Mouse (Mus musculus) ovary, adult 18-20 months (tissue): ENCODE results near the gene Rhd.

Experiments used
- DNase-seq: peaks from one replicate; pipeline ENCODE4 v3.0.0; 2022; ENCODE audit warnings: low spot score, mixed read lengths

Gene Rhd

DNA sequence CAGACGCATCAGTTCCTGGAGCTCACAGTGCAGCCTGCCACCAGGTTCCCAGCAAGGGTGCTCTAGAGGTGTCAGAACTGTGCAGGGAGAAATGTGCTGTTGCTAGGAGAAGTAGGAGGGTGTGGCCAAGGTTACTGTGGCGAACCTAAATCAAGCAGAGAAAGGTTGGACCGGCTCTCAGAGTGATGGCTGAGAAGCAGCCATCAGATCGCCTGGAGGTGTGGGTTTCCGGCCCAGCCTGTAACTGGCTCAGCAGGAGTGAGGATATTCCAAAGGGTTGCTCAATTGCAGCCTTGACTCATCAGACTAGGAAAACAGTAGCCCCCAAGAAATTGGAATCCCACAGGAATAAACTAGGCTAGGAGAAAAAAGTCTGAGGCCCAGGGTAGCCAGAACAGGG is 7.8 kb upstream of the Rhd start:
- DNase-seq = no peak

GRCm38 (mm10) chr4:134858494-134858893 is 5.8 kb upstream of the Rhd start:
- DNase-seq = no peak

GRCm38 (mm10) chr4:134861884-134862283 is 2.5 kb upstream of the Rhd start:
- no peak for DNase-seq

GRCm38 (mm10) chr4:134862996-134863395 is 1.3 kb upstream of the Rhd start:
- no peak for DNase-seq

GRCm38 (mm10) chr4:134865340-134865739 is 1.0 kb downstream of the Rhd start:
- DNase-seq = no peak

- DNase-seq = no peak
Observed at GRCm38 (mm10) chr4:134865789-134866188, 1.5 kb downstream of the Rhd start.

GRCm38 (mm10) chr4:134867213-134867612 is 2.9 kb downstream of the Rhd start:
- DNase-seq = no peak

GRCm38 (mm10) chr4:134867661-134868060 is 3.3 kb downstream of the Rhd start:
- no peak for DNase-seq

DNA sequence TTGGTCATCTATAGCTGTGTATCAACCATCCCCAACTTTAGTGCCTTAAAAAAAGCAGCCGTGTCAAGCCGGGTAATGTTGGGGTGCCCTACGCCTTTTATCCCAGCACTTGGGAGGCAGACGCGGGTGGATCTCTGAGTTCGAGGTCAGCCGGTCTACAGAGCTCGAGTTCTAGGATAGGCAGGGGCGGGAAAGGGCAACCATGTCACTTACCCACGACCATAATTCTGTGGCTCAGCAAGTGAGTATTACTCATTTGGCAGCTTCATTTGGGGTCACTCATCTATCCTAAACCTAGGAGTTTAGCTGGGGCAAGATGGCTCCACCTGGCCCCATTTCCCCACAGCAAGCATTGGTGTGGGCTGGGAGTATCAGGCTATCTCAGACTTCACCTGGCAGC is 3.7 kb downstream of the Rhd start:
- no peak for DNase-seq

GRCm38 (mm10) chr4:134868490-134868889 is 4.2 kb downstream of the Rhd start:
- DNase-seq = no peak

DNA sequence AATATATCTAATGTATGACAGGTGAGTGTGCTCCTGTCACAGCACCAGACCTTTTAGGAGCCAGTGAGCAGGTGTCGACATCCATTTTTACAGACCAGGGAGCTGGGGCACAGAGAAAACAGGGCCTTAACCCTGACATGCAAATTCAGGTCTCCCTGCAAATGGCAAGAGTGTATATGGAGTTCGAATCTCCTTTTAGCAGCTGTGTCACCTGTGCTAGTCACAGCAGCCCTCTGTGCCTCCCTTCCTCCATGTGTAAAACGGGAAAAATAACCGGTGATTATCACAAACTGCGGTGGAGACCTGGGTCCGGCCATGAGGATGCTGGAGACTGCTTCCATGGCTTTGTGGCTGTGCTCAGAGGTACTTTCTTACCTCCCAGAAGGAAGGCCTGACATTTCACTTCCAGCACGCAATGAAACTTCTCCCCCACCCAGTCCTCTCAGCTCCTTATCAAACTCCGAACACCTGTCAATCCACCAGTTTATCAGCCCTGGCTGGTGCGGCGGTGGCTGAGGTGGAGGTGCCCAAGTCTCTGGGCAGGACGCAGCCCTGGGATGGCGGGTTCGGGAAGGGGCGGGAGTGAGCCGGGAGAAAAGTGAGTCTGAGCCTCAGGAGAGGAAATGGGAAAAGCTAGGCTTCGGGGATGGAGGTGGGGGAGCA is 4.9 kb downstream of the Rhd start:
- DNase-seq = no peak

GRCm38 (mm10) chr4:134869815-134870375 is 5.6 kb downstream of the Rhd start:
- no peak for DNase-seq

DNA sequence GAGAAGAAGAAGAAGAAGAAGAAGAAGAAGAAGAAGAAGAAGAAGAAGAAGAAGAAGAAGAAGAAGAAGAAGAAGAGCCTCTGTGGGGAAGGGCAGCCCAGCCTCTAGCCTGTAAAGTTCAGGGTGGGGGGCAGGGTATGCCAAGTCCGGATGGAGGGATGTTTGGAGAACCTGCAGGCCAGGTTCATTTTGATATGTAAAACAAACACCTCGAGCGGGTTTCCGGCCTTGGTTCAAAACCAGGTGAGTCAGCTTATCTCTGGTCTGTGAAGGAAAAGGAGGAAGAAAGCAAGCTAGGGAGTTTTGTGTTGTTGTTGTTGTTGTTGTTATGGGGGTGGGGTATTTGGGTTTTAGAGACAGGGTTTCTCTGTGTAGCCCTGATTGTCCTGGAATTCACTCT is 7.1 kb downstream of the Rhd start:
- no peak for DNase-seq

DNA sequence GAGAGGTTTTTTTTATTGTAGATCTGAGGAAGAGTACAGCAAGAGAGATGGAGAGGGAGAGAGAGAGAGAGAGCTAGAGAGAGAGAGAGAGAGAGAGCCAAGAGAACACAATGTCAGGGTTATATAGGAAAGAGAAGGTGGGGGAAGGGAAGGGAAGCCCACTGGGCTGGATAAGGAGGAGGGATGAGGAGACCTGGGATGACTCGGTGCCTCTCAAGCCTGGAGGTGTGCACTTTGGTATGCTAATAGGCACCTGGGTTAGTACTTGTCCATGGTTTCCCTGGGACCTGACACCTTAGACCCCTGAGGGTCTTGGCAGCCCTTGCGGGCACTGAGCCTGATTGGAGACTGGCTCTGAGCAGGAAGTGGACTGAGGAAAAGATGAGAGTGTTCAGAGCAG is 7.6 kb downstream of the Rhd start:
- DNase-seq = no peak

DNA sequence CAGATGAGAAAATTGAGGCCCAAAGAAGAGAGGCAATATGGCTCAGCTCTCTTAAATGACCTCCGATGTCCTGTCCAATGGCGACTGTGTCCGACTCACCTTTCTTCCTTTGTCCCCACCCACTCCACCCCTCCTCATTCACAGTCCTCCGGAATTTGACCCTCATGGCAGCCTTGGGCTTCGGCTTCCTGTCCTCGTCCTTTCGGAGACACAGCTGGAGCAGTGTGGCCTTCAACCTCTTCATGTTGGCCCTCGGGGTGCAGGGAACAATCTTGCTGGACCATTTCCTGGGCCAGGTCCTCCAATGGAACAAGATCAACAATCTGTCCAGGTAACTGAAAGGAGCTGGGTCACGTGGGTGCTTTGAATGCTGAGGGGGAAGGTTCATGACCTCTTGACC is 11.8 kb downstream of the Rhd start:
- DNase-seq = no peak

DNA sequence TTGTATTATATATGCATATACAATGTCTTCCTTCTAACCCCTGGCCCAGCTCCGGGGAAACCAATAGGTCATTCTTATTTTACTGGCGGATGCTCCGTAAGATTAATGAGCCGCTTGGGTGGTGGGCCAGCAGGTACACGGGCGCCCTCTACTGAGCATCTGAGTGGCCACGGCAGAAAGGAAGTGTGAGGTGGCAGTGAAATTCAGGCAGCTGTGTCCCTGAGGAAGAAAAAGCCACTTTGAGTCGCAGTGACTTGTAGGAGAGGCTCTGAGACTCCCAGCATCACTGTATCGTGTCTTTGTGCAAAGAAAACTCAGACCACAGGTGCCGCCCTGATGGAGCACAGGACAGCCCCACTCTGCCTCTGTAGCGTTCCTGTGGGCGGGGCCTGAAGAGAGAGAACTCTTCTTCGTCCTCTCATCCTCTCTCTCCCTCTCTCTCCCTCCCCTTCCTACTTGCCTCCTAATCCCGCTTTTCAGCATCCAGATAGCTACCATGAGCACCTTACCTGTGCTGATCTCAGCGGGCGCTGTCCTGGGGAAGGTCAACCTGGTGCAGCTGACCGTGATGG is 15.2 kb downstream of the Rhd start:
- peak; percentile 25 for DNase-seq

DNA sequence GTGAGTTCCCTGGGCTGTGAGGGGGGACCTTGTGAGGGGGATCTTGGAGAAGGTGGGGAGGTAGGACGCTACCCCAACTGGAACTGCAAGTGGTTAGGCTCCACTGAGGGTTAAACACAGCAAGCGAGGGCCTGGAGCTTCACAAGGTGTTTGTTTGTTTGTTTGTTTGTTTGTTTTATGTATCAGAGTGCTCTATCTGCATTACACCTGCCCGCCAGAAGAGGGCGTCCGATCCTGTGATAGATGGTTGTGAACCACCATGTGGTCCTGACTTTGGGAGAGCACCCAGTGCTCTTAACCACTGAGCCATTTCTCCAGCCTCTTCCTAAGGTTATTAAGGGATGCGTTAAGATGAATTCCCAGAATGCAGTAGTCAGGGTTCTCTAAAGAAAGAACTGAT is 15.7 kb downstream of the Rhd start:
- no peak for DNase-seq

GRCm38 (mm10) chr4:134883266-134883665 is 18.9 kb downstream of the Rhd start:
- DNase-seq = no peak

- DNase-seq = no peak
Observed at GRCm38 (mm10) chr4:134883808-134884207, 19.5 kb downstream of the Rhd start.

DNA sequence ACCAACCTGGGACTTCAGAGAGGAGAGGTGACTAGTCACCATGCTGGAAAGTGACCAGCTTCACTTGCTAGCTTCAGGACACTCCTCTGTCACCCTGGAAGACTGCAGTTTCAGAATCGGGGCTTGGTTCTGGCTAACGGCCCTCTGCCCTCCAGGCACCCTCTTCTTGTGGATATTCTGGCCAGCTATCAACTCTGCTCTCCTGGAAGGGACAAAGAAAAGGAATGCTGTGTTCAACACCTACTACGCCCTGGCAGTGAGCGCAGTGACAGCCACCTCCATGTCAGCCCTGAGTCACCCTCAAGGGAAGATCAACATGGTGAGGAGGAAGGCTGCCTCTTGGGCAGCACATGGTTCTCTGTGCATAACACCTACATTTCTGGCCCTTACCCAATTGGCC is 20.0 kb downstream of the Rhd start:
- no peak for DNase-seq

DNA sequence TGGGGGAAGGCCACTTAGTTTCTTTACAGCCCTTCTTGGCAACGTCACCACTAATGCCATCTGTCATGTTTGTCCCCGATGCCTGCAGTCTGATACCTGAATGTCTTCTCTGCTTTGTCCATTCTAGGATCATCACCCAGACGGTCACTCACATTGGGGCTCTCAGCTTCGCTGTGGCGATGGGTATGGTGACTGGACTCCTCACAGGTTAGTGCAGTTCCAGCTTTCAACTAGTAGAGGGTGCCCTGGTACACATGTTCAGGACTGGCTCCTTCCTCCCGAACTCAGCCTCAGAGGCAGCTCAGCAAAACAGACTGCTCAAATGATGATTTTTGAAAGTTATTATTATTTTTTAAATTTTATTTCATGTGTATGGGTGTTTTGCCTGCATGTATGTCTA is 27.8 kb downstream of the Rhd start:
- DNase-seq = no peak

DNA sequence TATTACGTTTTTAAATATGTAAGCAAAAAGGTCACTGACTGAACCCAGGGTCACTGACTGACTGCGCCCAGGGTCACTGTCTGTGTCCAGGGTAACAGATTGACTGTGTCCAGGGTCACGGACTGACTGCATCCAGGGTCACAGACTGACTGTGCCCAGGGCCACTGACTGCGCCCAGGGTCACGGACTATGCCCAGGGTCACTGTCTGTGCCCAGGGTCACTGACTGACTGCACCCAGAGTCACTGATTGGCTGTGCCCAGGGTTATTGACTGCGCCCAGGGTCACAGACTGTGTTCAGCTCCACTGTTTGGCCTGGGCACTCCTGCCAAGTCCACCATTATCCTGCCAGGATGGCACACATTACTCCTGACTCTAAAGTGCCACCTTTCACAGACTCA is 32.9 kb downstream of the Rhd start:
- DNase-seq = no peak

DNA sequence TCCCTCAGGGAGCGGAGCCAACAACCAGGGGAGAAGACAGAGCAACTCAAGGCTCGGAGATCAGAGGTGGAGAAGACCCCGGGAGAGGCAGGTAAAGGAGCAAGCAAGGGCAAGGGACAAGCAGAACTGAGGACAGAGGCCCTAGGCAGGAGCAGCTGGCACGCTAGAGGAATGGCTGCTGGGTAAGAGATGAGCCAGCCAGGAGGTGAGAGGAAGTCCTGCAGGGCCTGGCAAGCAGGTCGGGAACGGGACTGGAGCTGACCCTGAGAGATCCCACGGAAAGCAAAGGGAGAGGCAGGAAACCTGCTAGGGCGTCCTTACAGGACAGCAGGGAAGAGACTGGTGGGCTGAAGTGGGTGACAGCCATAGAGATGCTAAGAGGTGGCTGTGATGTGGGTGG is 36.8 kb downstream of the Rhd start:
- DNase-seq = no peak

- no peak for DNase-seq
Observed at GRCm38 (mm10) chr4:134903046-134903445, 38.7 kb downstream of the Rhd start.
